Mouse (Mus musculus): Measurements from ENCODE around the gene Adgrf1. TPM values are rescaled to one million over a fixed set of nuclear protein-coding genes. Genes with fewer than 3 reads are reported as not detected.

The Adgrf1 gene
- polyA plus RNA-seq, 2 experiments = 0.08 TPM; not detected in 1

GRCm38 (mm10) chr17:43365297-43365696, 95.2 kb downstream of the Adgrf1 start:
- 87% methylated on average over 6 of the region's 6 CpGs for WGBS
- Histone ChIP-seq H3K4me1 (ENCODE audit: control insufficient read depth, insufficient read depth, low read length) (peaks cover 2% of the 10 kb centered on the region; the same call in 1 of the 2 replicates), H3K4me2 (replicated peaks; ENCODE audit: low read depth, low read length, severe bottlenecking) (no peak overlapping the region), H3K9ac (ENCODE audit: low read depth, low read length, severe bottlenecking) (no peak overlapping the region), H3K27me3 (ENCODE audit: control insufficient read depth, insufficient read depth, low read length) (no peaks in the 10 kb centered on the region), H3K9me3 (ENCODE audit: control insufficient read depth, low read length) (no peaks in the 10 kb centered on the region), H3K4me3 (replicated peaks; ENCODE audit: low read length) (no peak overlapping the region), H3K27ac (replicated peaks; ENCODE audit: low read depth, low read length) (no peak overlapping the region), H3K36me3 (ENCODE audit: control insufficient read depth, insufficient read depth, low read length) (no peaks in the 10 kb centered on the region)
- TF ChIP-seq POLR2A (IDR thresholded peaks at IDR 0.05; ENCODE audit: borderline replicate concordance, extremely low read depth, insufficient read depth, insufficient read length) = no peak
- ATAC-seq (ENCODE audit: low FRiP score, low read depth) (no peak), DNase-seq (ENCODE audit: low spot score) (no peak)

GRCm38 (mm10) chr17:43366486-43366885, 96.4 kb downstream of the Adgrf1 start:
- 78% methylated on average over 9 of the region's 9 CpGs for WGBS
- Histone ChIP-seq H3K4me2 (replicated peaks; ENCODE audit: low read depth, low read length, severe bottlenecking) (no peak overlapping the region), H3K27me3 (ENCODE audit: control insufficient read depth, insufficient read depth, low read length) (no peaks in the 10 kb centered on the region), H3K4me1 (ENCODE audit: control insufficient read depth, insufficient read depth, low read length) (no peaks in the 10 kb centered on the region), H3K4me3 (replicated peaks; ENCODE audit: low read length) (no peak overlapping the region), H3K36me3 (ENCODE audit: control insufficient read depth, insufficient read depth, low read length) (no peaks in the 10 kb centered on the region), H3K27ac (replicated peaks; ENCODE audit: low read depth, low read length) (no peak overlapping the region), H3K9ac (ENCODE audit: low read depth, low read length, severe bottlenecking) (no peak overlapping the region), H3K9me3 (ENCODE audit: control insufficient read depth, low read length) (no peaks in the 10 kb centered on the region)
- TF ChIP-seq POLR2A (IDR thresholded peaks at IDR 0.05; ENCODE audit: borderline replicate concordance, extremely low read depth, insufficient read depth, insufficient read length) = no peak
- no peak for ATAC-seq (ENCODE audit: low FRiP score, low read depth)
- no peak for DNase-seq (ENCODE audit: low spot score)

- no peak for TF ChIP-seq POLR2A (IDR thresholded peaks at IDR 0.05; ENCODE audit: borderline replicate concordance, extremely low read depth, insufficient read depth, insufficient read length)
Measured at GRCm38 (mm10) chr17:43368171-43368576, 98.0 kb downstream of the Adgrf1 start.

GRCm38 (mm10) chr17:43372604-43373003, 102.5 kb downstream of the Adgrf1 start:
- H3K4me1 ChIP-seq (ENCODE audit: control insufficient read depth, insufficient read depth, low read length) = no peaks in the 10 kb centered on the region
- DNase-seq (ENCODE audit: low spot score) (no peak), ATAC-seq (ENCODE audit: low FRiP score, low read depth) (no peak)
- no peak overlapping the region for H3K4me2 ChIP-seq (replicated peaks; ENCODE audit: low read depth, low read length, severe bottlenecking)
- no peaks in the 10 kb centered on the region for H3K27me3 ChIP-seq (ENCODE audit: control insufficient read depth, insufficient read depth, low read length)
- no peak for TF ChIP-seq POLR2A (IDR thresholded peaks at IDR 0.05; ENCODE audit: borderline replicate concordance, extremely low read depth, insufficient read depth, insufficient read length)
- no peaks in the 10 kb centered on the region for H3K9me3 ChIP-seq (ENCODE audit: control insufficient read depth, low read length)
- H3K4me3 ChIP-seq (replicated peaks; ENCODE audit: low read length) = no peak overlapping the region
- no peaks in the 10 kb centered on the region for H3K36me3 ChIP-seq (ENCODE audit: control insufficient read depth, insufficient read depth, low read length)
- H3K9ac ChIP-seq (ENCODE audit: low read depth, low read length, severe bottlenecking) = no peak overlapping the region
- H3K27ac ChIP-seq (replicated peaks; ENCODE audit: low read depth, low read length) = no peak overlapping the region
- 82% methylated on average over 4 of the region's 4 CpGs for WGBS

More at GRCm38 (mm10) chr17:43368171-43368576, 98.0 kb downstream of the Adgrf1 start:
- Histone ChIP-seq H3K9ac (ENCODE audit: low read depth, low read length, severe bottlenecking) (no peak overlapping the region), H3K27ac (replicated peaks; ENCODE audit: low read depth, low read length) (no peak overlapping the region), H3K4me2 (replicated peaks; ENCODE audit: low read depth, low read length, severe bottlenecking) (no peak overlapping the region), H3K4me3 (replicated peaks; ENCODE audit: low read length) (no peak overlapping the region), H3K9me3 (ENCODE audit: control insufficient read depth, low read length) (no peaks in the 10 kb centered on the region), H3K4me1 (ENCODE audit: control insufficient read depth, insufficient read depth, low read length) (no peaks in the 10 kb centered on the region), H3K36me3 (ENCODE audit: control insufficient read depth, insufficient read depth, low read length) (no peaks in the 10 kb centered on the region), H3K27me3 (ENCODE audit: control insufficient read depth, insufficient read depth, low read length) (no peaks in the 10 kb centered on the region)
- peak; percentile 27 for DNase-seq (ENCODE audit: low spot score)
- no peak for ATAC-seq (ENCODE audit: low FRiP score, low read depth)
- 21% methylated on average over 5 of the region's 5 CpGs for whole genome bisulfite sequencing

GRCm38 (mm10) chr17:43374020-43374419, 103.9 kb downstream of the Adgrf1 start:
- Histone ChIP-seq H3K4me3 (replicated peaks; ENCODE audit: low read length) (no peak overlapping the region), H3K4me1 (ENCODE audit: control insufficient read depth, insufficient read depth, low read length) (no peaks in the 10 kb centered on the region), H3K9ac (ENCODE audit: low read depth, low read length, severe bottlenecking) (no peak overlapping the region), H3K27ac (replicated peaks; ENCODE audit: low read depth, low read length) (no peak overlapping the region), H3K9me3 (ENCODE audit: control insufficient read depth, low read length) (no peaks in the 10 kb centered on the region), H3K4me2 (replicated peaks; ENCODE audit: low read depth, low read length, severe bottlenecking) (no peak overlapping the region), H3K27me3 (ENCODE audit: control insufficient read depth, insufficient read depth, low read length) (no peaks in the 10 kb centered on the region), H3K36me3 (ENCODE audit: control insufficient read depth, insufficient read depth, low read length) (no peaks in the 10 kb centered on the region)
- WGBS = 62% methylated on average over 4 of the region's 4 CpGs
- TF ChIP-seq POLR2A (IDR thresholded peaks at IDR 0.05; ENCODE audit: borderline replicate concordance, extremely low read depth, insufficient read depth, insufficient read length) = no peak
- DNase-seq (ENCODE audit: low spot score) = no peak
- ATAC-seq (ENCODE audit: low FRiP score, low read depth) = no peak

Other genes with a start within 250 kb of the Adgrf1 start
- gene Adgrf5, start 90.1 kb downstream of the Adgrf1 start, polyA plus RNA-seq (2012; rRNA removed) = 11.9 and 13.3 TPM in 2 replicates
- 7.7 and 9.8 TPM in 2 replicates for gene Adgrf5, start 90.1 kb downstream of the Adgrf1 start, polyA plus RNA-seq (2014; fragmentation: Nextera tagmentation; extraction: Ambion mirVana)
- 0.13 and 0.21 TPM in 2 replicates for gene Mep1a, start 232.5 kb downstream of the Adgrf1 start, polyA plus RNA-seq (2012; rRNA removed)
- gene Mep1a, start 232.5 kb downstream of the Adgrf1 start, polyA plus RNA-seq (2014; fragmentation: Nextera tagmentation; extraction: Ambion mirVana) = 0.08 TPM in 1 of 2 replicates, not detected in the other

All from limb, embryonic 14.5 days (tissue).